Mouse (Mus musculus) embryo, embryonic 11 days (tissue): Measurements from ENCODE around the gene Kcnh5.
A peak's percentile ranks its signal among the peaks of the same experiment; 100 is the strongest.

Source experiments
- DNase-seq: peaks from one replicate; pipeline ENCODE4 v3.0.0-alpha.2; 2015

The Kcnh5 gene

DNA sequence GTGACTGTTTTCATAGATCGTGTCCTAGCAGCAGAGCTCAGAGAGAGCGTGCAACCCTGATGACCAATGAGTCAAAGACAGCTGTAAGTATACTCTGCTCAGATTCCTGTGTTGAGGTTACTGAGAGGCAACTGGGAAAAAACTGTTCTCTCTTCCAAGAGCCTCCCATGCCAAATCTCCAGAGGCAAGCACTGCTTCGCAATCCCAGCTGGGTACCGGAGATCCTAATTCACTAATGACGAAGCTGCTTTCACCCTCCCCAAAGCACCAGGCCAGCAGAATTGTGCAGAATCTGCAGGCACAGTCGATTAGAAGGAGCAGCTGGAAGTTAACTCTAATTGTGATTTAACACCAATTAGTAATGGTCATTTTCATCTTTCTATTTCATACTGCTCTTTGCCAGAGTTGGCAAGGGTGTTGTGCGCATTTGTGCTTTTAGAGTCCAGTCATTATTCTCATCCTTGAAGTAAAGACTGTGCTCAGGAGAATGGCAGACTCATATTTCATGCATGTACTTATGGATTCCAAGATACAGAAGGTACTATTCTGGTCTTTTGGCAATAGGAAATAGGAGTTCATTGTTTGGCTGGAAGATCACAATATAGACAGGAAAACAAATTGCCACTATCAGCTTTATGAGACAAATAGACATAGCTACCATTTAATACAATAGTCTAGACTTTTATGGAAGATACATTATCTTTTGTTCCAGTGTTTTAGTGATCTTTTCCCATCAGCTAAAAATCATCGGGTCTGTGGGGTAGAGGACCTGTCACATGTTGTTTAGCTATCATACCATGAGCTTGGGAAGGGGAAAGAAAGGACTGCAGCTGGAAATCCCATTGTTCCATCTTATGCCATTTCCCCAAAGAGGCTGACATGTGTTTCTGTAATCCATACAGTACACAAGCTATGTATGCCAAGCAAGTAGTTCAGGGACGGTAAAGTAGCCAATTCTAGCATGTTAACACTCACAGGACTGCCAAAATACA, 225.7 kb downstream of the Kcnh5 start:
- DNase-seq, result peak; percentile 9

DNA sequence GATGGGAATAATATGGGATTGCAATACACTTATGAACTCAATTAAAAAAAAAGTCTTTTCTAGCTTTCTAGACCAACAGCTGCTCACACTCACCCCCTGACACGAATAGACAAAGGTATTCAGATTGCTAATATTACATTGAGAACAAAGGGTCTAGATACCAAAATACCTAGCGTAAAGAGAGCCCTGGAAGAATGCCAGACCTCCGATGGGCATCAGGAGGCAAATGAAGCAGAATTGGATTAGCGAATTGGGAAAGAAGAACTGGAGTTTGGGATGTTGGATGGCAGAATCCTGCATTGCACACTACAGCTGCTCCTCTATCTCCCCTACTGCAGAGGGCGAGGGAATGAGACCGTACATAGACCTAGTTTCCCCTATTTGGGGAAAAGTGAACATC, 275.8 kb downstream of the Kcnh5 start:
- DNase-seq, result no peak

DNA sequence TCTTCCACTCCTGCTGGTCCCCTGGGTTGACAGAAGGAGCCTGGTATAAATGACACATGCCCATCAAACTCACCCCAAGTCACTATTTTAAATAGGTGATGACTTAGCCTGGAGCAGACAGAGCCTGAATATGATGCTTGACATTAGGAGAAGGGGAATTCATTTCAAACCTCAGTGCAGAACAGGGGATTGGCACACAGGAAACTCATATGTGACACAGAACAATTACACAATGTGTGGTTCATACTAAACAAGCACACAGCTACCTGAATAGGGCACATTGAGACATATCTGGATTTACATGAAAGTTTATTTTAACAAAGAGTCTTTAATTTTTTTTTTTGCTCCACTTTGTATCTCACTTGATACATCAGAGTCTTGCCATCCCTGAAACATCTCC, 276.4 kb downstream of the Kcnh5 start:
- DNase-seq, result no peak

DNA sequence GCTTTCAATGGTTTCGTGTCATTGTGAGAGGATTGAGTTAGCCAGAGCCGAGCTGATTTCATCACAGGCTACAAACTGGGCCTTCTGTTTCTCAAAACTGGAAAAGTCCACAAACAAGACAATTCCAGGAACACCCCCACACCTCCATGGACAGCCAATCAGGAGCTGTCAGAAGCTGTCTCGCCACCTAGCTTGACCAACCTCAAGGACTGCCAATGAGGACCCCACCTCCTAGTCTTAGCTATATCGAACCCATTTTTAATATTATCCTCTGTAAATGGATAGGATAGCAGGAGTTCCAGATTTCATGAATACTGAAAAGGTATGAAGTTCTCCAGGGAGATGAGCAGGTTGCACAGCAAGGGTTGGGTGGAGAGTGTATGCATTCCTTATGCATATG, 278.1 kb downstream of the Kcnh5 start:
- DNase-seq, result no peak

DNA sequence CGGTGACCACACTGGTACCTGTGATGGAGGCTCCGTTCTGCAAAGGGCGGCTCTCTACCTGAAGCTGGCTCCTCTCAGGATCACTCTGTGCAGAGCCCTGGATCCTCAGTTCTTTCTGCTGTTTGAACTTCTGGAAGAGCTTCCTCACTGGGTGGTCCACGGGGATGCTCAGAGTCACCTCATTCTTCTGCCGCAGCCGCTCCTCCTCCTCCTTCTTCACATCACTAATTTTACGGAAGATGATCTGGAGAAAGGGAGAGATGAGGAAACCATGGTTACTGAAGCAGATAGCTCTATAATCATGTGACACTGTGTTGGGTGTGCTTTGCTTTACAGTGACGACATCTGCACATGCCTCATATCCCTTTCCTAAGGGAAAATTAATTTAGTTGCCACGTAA, 278.9 kb downstream of the Kcnh5 start:
- no peak for DNase-seq

DNA sequence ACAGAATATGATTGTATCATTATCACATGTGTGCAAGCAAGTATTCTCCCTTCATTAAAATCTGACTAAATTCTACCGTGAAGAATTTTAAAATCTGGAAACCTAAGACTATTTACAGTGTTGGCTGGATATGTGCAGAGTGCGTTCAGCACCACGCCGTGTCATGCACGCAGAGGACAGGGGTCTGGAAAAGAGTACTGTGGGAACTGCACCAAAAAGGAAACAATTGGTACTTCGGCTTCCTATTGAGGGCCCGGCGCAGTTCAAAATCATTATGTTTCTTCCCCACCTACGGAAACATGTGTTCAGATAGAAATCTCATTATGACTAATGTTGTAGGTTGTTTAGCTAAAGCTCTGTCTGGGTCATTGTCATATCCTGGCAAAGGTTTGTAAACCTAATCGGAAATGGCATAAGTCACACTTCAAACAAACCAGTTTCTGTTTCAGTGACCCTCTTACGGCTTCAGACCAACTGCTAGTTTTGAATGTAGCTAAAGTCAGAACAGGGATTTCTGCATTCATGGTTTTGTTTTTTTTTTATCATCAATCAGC, 282.2 kb downstream of the Kcnh5 start:
- DNase-seq, result no peak

DNA sequence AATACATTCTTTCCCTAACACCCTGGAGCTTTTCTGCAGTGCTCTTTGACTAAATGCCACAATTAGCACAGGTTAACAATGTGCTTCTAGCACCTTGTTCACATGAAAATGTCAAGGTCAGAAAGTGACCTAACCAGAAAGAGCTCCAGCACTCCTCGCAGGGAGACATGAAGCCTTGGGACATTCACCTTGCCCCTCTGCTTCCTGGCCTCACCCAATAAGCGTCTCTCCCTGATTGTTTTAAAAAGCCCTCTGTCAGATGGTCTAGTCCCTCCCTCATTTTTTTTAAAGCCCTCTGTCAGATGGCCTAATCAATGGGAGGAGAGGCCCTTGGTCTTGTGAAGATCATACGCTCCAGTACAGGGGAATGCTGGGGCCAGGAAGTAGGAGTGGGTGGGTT, 287.7 kb downstream of the Kcnh5 start:
- DNase-seq, result no peak

DNA sequence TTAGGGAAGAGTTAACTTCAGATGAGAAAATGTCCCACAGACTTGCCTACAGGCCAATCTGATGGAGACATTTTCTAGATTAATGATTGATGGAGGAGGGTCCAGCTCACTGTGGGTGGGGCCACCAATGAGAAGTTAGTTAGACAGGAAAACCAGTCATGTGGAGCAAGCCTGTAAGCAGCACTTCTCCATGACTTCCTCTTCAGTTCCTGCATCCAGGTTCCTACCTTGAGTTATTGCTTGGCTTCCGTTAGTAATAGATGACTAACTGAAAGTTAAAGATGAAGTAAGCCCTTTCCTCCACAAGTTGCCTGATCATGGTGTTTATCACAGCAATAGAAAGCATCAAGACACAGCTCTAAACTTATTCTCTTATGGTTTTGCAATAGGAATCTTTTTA, 290.1 kb downstream of the Kcnh5 start:
- DNase-seq, result no peak

DNA sequence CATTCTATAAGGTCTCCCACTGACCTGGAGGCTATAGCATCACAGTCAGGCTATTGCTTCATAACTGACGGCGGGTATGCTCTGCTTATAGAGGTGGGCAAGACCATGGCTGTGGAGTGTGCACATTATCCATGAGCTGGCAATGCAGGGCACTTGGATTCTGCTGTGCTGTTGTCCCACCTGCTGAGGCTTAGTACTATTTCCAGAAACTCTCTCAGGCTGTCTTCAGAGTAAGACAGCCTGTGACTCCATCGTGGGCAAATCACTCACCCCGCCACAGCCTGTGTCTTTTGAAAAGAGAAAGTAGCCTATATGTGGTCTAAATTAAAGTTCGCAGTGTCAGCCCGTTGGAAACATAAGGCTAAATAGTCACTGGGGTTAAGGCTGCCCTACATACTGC, 295.8 kb downstream of the Kcnh5 start:
- no peak for DNase-seq

DNA sequence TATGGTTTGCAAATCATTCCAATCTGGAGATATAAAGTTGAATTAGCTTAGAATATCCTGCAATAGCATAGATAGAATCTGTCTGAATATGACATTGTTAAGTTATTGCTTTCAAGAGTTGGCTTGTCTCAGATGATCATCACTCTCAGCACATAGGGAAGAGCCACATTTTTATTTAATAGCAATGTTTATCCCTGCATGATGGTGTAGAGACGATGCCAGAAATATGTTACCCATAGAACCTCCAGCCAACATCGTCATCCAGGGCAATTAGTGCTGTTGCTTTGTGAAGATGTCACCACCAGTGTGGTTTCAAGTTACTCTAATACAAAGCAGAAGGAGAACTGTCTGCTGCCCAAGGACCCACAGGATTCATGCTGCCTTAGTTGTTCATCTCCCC, 321.5 kb downstream of the Kcnh5 start:
- DNase-seq, result no peak

DNA sequence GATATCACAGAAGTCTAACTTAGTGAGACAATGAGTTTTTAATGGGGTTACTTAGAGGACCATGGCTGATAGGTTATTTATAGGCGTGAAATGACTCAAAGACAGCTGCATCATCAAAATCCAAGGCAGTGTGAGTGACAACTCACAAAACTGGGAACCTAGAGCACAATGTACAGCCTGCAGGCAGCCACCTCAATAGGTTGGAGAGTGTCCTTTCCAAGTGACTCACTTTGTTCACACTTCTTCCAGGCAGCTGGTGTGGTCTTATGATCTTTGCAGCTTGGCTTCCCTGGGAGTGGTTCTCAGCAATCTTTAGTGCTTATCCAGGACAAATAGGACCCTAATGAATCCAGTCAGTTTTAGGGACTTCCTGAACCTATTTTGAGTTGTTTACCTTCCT, 322.9 kb downstream of the Kcnh5 start:
- no peak for DNase-seq

DNA sequence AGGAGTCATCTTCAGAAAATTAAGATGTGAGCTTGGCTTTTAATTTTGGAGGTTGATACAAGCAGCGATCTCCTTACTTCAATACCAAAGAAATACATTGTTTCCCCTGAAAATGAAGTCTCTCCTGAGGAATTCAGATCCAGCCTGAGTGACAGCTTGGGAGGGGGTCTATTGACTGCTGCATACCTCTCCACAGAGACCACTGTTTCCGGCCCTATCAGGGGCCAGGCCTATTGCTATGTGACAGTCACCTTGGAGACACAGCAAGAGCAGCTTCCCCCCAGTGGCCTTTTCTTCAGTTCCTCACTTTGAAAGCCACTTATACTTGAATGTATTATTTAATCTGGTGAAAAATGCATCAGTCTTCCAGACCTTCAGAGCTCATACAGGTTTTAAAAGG, 326.8 kb downstream of the Kcnh5 start:
- peak; percentile 43 for DNase-seq

DNA sequence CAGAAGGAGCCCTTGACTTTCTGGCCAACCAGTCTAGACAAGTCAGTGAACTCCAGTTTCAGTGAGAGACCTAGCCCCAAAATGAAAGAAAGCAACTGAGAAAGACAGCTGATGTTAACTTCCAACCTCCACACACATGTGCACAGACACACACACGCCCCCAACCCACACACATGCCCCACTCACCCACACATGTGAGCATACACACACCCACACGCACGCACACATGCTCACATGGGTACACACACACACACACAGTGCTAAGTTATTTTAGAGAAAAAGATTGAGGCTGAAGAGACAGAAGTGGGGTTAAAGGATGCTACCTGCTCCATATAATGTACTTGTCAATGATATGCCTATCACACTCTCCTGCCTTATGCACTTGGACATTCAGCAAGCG, 327.2 kb downstream of the Kcnh5 start:
- DNase-seq, result no peak

DNA sequence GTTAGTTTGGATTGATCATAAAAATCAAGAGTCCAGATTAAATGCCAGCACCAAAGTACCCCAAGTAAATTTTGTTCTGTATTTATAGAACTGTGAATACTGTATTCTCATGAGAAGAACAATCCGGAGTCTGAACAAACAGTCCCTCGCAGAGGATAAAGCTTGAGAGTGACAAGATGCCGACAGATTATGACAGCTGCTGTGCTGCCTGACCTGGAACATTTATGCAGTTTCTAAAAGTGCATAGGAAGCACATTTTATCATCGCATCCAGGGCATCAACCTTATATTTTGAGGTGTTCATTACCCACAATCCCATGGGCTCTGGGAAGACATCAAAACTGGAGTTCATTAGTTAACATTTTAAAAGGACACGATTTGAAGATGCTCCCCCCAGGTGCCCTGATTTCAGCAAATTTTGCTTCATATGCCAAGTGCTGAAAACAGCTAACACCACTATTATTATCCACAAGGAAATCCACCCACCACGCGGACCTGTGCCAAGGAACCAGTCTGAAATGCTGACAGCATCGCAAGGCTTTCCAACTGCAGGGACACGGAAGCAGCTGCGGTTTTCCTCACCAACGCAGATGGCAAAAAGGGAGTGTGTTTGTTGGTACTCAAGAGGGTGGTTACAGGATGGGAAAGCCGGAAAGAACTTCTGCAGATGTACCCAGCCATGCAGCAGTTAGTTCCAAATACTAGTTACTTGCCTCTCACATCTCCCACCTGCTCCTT, 328.4 kb downstream of the Kcnh5 start:
- no peak for DNase-seq
